Mouse (Mus musculus): ENCODE results near the gene P2rx7.
"Not testable (repeated sequence)": the region's sequence is repeated elsewhere in the genome, so short reads cannot be mapped to it uniquely, and the experiment has no call there.

P2rx7 gene

GRCm38 (mm10) chr5:122646050-122646449, 2.3 kb downstream of the P2rx7 start:
- no peak for DNase-seq (ENCODE audit: low spot score)

GRCm38 (mm10) chr5:122647256-122647924, 3.7 kb downstream of the P2rx7 start:
- DNase-seq (ENCODE audit: low spot score) = no peak

- not testable (repeated sequence) for DNase-seq (ENCODE audit: low spot score)
Measured at GRCm38 (mm10) chr5:122647952-122648374, 4.3 kb downstream of the P2rx7 start.

GRCm38 (mm10) chr5:122649264-122649663, 5.6 kb downstream of the P2rx7 start:
- no peak for DNase-seq (ENCODE audit: low spot score)

DNA sequence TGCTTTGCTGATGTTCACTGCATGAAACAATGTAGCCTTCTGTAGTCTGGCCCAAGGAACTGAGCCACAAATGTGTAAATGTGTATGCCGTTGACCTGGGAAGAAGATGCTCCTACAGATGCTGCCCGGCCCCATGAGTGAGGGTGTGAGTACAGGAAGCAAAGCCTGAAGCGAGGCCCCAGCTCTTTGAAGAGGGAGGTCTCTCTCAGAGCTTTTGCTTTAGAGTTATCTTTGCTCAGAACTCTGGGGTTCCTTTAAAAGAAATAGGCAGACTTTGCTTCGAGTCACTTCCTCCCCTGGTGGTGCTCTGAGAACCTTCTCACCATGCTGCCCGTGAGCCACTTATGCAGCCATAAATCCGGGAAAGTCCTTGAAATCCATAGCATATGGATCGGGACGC, 6.4 kb downstream of the P2rx7 start:
- DNase-seq (ENCODE audit: low spot score) = no peak

GRCm38 (mm10) chr5:122652506-122652905, 8.8 kb downstream of the P2rx7 start:
- no peak for DNase-seq (ENCODE audit: low spot score)

DNA sequence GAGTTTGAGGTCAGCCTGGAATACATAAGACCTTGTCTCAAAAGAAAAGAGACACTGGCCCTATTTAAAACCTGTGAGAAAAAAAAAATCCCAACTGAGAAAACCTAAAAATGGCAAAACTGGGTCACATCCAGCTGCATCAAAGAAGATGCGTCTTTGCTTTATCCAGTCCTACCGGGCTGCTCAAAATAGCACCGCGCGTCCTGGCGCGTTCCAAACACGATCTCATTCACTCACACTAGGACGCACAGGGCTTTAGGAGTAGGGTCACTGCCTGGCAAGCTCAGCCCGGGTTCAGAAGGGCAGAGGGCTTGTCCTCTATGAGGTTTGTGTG, 9.4 kb downstream of the P2rx7 start:
- no peak for DNase-seq (ENCODE audit: low spot score)

- DNase-seq (ENCODE audit: low spot score) = peak; percentile 44
Measured at GRCm38 (mm10) chr5:122653446-122654267, 9.9 kb downstream of the P2rx7 start.

GRCm38 (mm10) chr5:122654268-122654573, 10.5 kb downstream of the P2rx7 start:
- DNase-seq (ENCODE audit: low spot score) = no peak

DNA sequence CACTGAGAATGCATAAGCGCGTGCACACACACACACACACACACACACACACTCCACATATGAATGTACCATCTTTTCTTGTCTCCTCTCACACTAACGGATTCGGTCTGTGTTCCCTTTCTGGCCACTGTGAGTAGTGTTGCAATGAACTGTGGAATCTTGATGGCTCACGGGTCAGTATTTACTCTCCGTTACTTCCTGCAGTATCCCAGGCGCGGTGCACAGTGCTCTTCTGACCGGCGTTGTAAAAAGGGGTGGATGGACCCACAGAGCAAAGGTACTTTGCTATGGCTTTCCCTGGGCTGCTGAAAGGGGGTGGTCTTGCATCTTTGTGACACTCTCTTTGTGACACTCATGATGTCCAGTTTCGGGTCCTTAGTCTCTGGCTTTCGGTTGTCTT, 13.1 kb downstream of the P2rx7 start:
- no peak for DNase-seq (ENCODE audit: low spot score)

- no peak for DNase-seq (ENCODE audit: low spot score)
Measured at GRCm38 (mm10) chr5:122662501-122662900, 18.8 kb downstream of the P2rx7 start.

GRCm38 (mm10) chr5:122665036-122665435, 21.3 kb downstream of the P2rx7 start:
- DNase-seq (ENCODE audit: low spot score) = no peak

DNA sequence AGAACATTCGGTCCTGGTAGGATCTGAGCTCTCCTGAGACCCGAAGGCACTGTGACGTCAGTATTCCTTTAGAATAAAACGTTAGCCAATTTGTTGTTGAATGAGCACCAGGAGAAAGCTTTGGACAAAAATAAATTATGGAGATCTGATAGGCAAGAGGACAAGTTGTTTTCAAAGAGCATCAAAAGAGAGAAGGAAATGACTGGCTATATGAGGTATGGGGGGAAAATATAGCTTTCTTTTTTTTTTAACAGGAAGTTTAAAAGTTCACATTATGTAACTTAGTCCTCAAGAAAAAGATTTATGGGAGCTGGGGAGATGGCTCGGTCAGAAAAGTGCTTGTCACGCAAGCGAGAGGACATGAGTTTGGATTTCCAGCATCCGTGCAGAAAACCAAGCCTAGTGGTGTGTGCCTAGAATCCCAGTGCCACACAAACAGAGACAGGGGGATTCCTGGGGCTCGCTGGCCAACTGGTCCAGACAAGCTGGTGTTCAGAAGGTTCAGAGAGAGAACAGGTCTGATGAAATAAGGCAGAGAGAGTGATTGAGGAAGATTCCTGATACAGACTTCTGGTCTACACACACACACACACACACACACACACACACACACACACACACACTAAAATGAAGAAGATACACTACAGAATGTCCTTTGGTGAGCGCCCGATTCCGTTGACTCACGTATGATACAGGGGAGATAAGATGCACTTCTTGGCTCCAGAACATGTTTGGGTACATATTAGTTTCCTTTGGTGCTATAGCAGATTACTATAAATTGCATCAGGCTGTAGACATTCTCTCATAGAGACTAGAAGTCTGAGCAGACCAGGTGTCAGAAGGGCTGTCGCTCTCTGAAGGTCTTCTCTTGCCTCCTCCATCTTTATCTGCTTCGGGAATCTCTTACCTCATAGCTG, 25.5 kb downstream of the P2rx7 start:
- no peak for DNase-seq (ENCODE audit: low spot score)

DNA sequence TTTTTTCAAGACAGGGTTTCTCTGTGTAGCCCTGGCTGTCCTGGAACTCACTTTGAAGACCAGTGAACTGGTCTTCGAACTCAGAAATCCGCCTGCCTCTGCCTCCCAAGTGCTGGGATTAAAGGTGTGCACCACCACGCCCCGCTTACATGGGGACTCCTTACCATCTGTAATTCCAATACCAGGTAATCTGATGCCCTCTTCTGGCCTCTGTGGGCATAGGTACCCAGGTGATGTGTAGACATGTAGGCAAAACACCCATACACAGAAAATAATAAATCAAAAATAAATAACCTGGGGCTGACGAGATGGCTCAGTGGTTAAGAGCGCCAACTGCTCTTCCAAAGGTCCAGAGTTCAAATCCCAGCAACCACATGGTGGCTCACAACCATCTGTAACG, 27.9 kb downstream of the P2rx7 start:
- not testable (repeated sequence) for DNase-seq (ENCODE audit: low spot score)

DNA sequence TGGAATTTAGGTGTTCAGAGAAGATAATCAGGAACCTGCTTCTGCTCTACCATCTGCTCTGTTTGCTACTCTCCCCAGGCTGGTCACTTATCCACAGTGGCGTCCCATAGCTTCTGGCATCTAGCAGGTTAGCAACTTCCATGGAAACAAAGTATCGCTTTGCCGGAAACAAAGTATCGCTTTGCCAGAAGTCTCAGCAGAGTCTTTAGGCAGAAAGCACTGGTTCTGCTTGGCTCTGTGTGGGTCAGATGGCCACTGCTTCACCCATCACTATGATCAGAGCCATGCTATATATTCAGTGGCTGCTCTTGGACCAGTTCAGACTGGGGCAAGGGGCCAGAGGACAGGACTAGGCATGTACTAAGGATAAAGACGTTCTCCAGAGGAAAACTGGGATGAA, 28.6 kb downstream of the P2rx7 start:
- DNase-seq (ENCODE audit: low spot score) = no peak

GRCm38 (mm10) chr5:122676002-122676401, 32.3 kb downstream of the P2rx7 start:
- DNase-seq (ENCODE audit: low spot score) = no peak

GRCm38 (mm10) chr5:122677983-122678382, 34.3 kb downstream of the P2rx7 start:
- DNase-seq (ENCODE audit: low spot score) = no peak

DNA sequence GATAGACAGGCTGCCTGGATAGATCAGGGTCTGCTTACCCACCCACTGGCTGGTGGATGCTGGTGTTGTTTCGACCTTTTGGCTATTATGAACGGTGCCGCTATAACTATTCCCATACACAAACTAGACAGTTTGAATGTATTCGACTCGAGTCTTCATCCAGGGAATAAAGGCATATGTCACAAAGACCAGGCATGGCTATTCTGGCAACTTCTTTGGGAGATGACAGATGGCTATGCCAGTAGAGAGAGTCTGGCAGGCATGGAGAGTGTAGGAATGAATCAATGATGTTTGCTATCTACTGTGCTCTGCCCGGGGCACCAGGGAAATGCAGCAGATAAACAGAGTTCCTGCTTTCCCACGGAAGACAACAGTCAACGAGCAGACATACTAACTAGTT, 36.2 kb downstream of the P2rx7 start:
- DNase-seq (ENCODE audit: low spot score) = no peak

GRCm38 (mm10) chr5:122681276-122681675, 37.6 kb downstream of the P2rx7 start:
- no peak for DNase-seq (ENCODE audit: low spot score)

- no peak for DNase-seq (ENCODE audit: low spot score)
Measured at GRCm38 (mm10) chr5:122683926-122684325, 40.2 kb downstream of the P2rx7 start.

GRCm38 (mm10) chr5:122687391-122687790, 43.7 kb downstream of the P2rx7 start:
- no peak for DNase-seq (ENCODE audit: low spot score)

DNA sequence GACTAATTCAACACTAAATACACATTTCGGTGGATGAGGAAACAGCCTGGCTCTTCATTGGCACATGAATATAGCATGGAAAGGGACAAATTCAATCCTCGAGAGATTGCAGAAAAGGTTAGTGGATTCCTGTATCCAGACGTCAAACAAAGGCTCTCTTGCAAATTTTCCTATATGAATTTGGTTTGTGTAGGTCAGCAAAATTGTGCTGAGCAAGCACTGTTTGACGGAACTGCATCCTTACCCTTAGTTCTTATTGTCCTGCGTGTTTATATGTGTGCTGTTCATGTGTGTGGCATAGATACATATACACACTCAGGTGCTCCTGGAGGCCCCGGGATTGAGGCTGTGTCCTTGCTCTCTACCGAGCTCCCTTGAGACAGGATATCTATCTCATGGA, 45.4 kb downstream of the P2rx7 start:
- no peak for DNase-seq (ENCODE audit: low spot score)

DNA sequence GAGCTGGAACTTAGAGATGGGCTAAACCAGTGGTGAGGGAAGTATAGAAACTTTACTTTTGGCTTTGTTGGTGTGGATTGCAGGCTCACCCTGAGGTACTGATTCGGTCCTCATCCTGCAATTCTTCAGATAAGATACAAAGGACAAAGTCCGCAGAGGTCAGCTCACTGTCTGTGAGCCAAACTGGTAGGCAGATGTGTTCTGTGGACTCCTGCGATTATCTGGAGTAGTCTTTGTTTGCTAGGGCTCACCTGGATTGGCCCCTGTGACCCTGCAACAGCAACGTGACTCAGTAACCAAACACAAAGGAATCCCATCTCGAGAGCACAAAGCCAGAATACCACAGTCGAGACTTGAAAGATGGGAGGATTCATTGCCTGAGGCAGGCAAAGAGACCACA, 46.8 kb downstream of the P2rx7 start:
- no peak for DNase-seq (ENCODE audit: low spot score)
